Mouse (Mus musculus): ENCODE results near the gene Matk.

Gene Matk

GRCm38 (mm10) chr10:81303761-81304160 is 51.0 kb downstream of the Matk start:
- no peak for DNase-seq (ENCODE audit: low spot score)

- DNase-seq (ENCODE audit: low spot score), result peak; percentile 41
These were observed 52.0 kb downstream of the Matk start for GRCm38 (mm10) chr10:81304597-81305238.

- DNase-seq (ENCODE audit: low spot score), result no peak
These were observed 52.9 kb downstream of the Matk start for GRCm38 (mm10) chr10:81305663-81306062.

- no peak for DNase-seq (ENCODE audit: low spot score)
These were observed 53.5 kb downstream of the Matk start for GRCm38 (mm10) chr10:81306173-81306668.

GRCm38 (mm10) chr10:81306837-81307682 is 54.3 kb downstream of the Matk start:
- DNase-seq (ENCODE audit: low spot score), result no peak

GRCm38 (mm10) chr10:81309571-81309970 is 56.8 kb downstream of the Matk start:
- DNase-seq (ENCODE audit: low spot score), result no peak

All from adipocyte (in vitro differentiated cells).